Mouse (Mus musculus): ENCODE data around the gene Slco1a5.

DNA sequence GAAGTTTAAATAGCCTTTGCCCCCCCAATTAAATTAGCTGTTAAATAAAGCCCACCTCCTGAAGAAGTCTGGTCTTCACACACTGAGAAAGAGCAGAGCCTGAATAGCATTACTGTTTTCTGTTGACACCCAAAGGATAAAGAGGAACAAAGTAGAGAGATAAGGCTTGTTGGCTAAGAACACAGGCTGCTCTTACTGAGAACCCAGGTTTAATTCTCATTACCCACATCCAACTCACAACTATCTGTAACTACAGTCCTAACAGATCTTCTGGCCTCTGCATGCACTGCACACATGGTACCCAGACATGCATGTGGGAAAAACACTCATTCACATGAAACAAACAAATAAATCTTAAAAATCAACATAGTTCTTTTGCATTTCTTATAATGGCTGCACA lies 5.7 kb downstream of the Slco1a5 start:
- TF ChIP-seq CTCF (IDR thresholded peaks at IDR 0.05; ENCODE audit: low read depth) (no peak), EP300 (IDR thresholded peaks at IDR 0.05; ENCODE audit: low read depth) (no peak)

Measured in liver, postnatal 0 days (tissue).